Mouse (Mus musculus) cerebral cortex, adult 2 months (tissue): ENCODE results near the gene Slc25a19.

ENCODE experiments used
- WGBS: fragments of 180-500 bp; shearing (Covaris S2); methylation state at CpG from one replicate; pipeline ENCODE4 v1.1.7; 2018; 5-methylcytosine and 5-hydroxymethylcytosine counted together

The Slc25a19 gene

DNA sequence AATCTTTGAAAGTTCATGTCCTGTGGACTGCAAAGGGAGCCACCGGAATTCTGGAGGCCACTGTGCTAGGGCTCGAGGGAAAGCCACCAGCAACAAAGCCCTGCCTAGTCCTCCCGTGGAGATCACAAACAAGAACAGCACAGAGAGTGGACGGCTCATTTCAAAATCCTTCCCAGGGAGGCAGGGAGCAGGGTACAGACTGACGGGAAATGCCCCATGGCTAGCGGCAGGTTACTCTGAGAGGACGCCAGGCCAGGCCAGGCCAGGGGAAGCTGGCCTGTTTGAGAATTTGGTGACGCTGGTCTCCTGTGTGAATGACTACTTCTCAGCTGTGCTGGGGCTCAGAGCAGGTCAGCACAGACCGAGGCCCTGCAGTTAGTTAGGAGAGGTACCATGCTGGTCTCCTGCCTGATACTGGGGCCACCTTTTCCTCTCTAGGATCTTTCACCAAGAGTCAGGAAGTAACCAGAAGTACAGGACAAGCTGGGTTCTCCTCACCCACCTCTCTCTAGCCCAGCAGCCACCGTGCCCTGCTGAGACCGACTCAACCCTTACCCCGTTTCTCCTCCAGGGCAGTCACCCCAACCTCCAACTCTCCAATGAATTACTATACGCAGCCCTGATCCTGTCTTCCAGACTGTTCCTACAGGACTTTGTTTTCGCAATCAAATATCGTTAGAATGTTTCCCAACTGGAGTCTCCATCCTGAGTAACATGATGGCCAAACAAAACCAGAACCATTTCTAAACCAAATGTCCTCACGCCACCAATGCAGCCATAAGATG is 9.2 kb downstream of the Slc25a19 start:
- WGBS = 84% methylated on average over 16 of the region's 16 CpGs

DNA sequence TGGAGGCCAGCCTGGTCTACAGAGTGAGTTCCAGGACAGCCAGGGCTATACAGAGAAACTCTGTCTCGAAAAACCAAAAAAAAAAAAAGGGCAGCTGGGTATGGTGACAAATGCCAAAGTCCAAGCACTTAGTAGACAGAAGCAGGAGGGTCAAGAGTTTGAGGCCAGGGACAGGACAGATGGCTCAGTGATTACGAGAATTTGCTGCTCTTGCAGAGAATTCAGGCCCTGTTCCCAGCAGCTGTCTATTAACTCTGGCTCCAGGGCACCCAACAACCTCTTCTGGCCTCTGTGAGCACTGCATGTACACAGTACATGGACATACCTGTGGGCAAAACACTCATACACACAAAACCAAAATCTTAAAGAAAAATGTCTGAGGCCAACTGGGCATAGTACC is 10.1 kb downstream of the Slc25a19 start:
- WGBS = 85% methylated on average over 2 of the region's 2 CpGs

- WGBS = 87% methylated on average over 6 of the region's 6 CpGs
Measured at GRCm38 (mm10) chr11:115616893-115617292, 11.2 kb downstream of the Slc25a19 start.

- 96% methylated on average over 7 of the region's 7 CpGs for WGBS
Measured at GRCm38 (mm10) chr11:115616371-115616770, 11.7 kb downstream of the Slc25a19 start.

DNA sequence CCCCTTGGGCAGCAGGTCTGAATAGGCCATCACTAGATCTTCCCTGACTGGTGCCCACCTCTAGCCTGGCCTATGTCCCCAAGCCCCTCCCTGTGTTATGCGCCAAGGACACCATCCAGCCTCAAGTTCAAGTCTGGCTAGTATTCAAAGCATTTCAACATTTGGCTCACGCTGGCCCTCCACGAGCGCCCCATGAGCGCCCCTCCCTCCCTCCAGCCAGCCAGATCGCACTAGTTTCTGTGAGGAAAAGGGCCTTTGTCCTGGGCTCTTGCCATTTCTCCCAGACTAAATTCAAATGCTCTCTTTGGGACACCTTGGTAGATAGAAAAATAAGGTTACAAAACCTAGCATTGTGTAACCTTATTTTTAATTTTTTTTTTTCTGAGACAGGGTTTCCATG is 12.2 kb downstream of the Slc25a19 start:
- 80% methylated on average over 6 of the region's 6 CpGs for WGBS

- WGBS = 77% methylated on average over 15 of the region's 15 CpGs
Measured at GRCm38 (mm10) chr11:115615108-115615825, 12.8 kb downstream of the Slc25a19 start.

DNA sequence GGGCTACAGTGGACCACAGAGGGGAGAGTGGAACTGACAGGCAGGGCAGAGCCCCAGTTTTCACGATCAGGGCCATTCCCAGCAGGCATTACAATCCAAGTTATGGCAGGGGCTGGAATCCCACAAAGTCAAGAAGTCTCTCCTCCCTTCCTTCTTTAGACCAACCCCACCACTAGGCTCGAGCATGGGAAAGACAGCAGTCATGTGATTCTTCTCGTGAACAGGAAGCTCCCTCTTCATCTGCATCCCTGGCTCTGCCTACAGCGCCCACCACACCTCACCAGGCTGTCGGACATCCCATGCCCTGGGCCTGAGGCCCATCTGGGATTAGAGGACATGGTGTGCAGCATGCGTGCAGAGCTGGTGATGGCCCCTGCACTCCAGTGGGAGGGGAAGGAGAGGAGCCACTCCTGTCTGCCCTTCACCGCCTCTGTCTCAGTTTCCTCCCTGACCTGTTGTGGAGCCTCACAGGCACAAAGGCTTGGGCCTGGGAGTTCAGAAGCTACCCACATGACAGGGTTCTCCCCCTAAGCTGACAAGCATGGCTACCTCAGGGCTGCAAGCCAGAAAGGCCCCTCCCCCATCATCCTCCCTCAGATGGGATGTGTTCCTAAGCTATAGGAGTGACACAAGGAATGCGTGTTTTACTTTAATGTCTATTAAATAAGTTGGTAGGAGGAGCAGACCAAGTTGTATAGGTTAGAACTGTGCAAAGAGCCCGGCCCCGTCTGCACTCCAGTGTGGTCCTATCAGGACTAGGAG is 13.6 kb downstream of the Slc25a19 start:
- 83% methylated on average over 10 of the region's 10 CpGs for WGBS

- 2% methylated on average over 16 of the region's 16 CpGs for WGBS
Measured at GRCm38 (mm10) chr11:115613138-115613945, 14.8 kb downstream of the Slc25a19 start.

GRCm38 (mm10) chr11:115612410-115613137 is 15.5 kb downstream of the Slc25a19 start, which contains the start of gene Mif4gd:
Gene Mif4gd, minus strand, starts transcription at chr11:115612969.
- under 1% methylated on average over 67 of the region's 80 CpGs for WGBS

DNA sequence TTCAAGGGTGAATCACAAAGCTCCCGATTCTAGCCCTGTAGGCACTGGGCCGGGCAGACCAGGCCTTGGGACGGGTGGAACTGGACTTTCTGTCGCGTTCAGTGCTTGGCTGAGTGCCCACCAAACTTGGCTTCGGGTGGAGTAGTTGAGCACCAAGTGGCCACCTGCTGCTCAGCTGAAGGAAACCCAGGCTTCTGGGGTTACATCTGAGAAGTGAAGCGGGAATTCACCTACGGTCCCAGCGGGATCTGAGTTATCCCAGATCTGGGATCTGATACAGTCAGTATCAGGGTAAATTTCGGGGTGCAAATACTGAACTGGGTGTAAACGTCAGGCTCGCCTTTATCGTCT is 16.1 kb downstream of the Slc25a19 start:
- WGBS = under 1% methylated on average over 13 of the region's 13 CpGs

DNA sequence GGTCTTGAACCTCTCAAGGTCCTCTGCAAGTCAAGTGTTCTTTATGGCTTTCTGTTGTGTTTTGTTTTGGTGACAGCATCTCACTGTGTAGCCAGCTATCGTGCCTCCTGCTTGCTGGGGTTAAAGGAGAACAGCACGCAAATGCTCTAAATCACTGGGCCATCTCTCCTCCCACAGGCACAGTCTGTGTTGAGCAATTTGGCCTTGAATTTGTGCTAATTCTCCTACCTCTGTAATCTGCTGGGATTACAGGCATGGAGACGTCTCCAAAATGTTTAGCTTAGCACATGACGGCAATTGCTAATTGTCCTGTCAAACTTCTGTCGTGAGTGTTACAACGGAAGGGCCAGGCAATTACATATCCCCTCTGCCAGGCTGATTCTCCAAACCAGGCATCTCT is 16.9 kb downstream of the Slc25a19 start:
- 67% methylated on average over 6 of the region's 6 CpGs for WGBS

- WGBS = 69% methylated on average over 3 of the region's 3 CpGs
Measured at GRCm38 (mm10) chr11:115609576-115609975, 18.5 kb downstream of the Slc25a19 start.

- WGBS = 71% methylated on average over 23 of the region's 23 CpGs
Measured at GRCm38 (mm10) chr11:115608421-115609399, 19.4 kb downstream of the Slc25a19 start.

GRCm38 (mm10) chr11:115606733-115607132 is 21.4 kb downstream of the Slc25a19 start:
- WGBS = 93% methylated on average over 18 of the region's 18 CpGs

GRCm38 (mm10) chr11:115604304-115604696 is 23.8 kb downstream of the Slc25a19 start:
- WGBS = 0% methylated on average over 26 of the region's 26 CpGs

- under 1% methylated on average over 88 of the region's 93 CpGs for WGBS
Measured at GRCm38 (mm10) chr11:115603476-115604303, 24.4 kb downstream of the Slc25a19 start, which contains the start of the genes Mrps7 and Gga3. Gene Mrps7, plus strand, starts transcription at chr11:115603925. Gene Gga3, minus strand, starts transcription at chr11:115604051.

DNA sequence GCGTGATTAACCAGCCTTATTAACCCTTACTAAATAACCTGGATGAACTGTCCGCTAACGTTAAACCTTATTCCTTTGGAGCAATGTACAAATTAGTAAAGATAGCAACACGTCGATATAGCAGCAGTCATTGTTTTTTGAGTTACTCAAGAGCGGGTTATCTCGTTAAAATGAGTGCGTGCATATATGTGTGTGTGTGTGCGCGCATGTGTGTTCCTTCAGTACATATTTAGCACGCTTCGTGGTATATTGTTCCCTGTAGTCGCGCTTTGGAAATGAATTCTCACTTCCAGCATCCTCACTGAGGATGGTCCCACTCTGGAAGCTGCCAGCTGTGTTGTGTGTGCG is 25.0 kb downstream of the Slc25a19 start:
- 4% methylated on average over 15 of the region's 15 CpGs for WGBS

GRCm38 (mm10) chr11:115601174-115601573 is 26.9 kb downstream of the Slc25a19 start:
- WGBS = 85% methylated on average over 4 of the region's 4 CpGs

DNA sequence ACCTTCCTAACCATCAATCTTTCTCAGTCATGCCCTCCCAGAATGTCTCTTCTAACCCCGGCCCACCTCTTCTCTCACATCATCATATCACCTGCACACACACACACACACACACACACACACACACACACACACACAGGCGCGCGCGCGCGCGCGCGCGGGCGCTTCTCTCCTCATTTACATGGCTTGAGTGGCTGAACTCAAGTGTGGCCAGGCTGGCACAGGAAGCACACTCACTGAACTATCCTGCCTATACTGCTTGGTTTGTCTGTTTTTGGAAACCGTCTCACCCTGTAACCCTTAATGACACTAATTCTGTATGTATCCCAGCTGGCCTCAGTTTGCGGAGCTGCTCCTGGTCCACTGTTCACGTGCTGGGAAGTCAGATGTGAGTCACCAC is 27.4 kb downstream of the Slc25a19 start:
- 90% methylated on average over 15 of the region's 15 CpGs for WGBS
